Mouse (Mus musculus): ENCODE results near the gene Pknox1. TPM values are rescaled to one million over a fixed set of nuclear protein-coding genes. Genes with fewer than 3 reads are reported as not detected.

Pknox1 gene
- total RNA-seq, 2 experiments from 2014 or later = 16.4 to 17.5 TPM

GRCm38 (mm10) chr17:31642913-31643312 lies 78.4 kb downstream of the Pknox1 start:
- DNase-seq (ENCODE audit: low spot score in 2 of 2) = no peak

- DNase-seq (ENCODE audit: low spot score in 2 of 2) = no peak
Observed at GRCm38 (mm10) chr17:31646199-31647002, 81.9 kb downstream of the Pknox1 start.

- no peak for DNase-seq (ENCODE audit: low spot score in 2 of 2)
Observed at GRCm38 (mm10) chr17:31652152-31652551, 87.6 kb downstream of the Pknox1 start.

GRCm38 (mm10) chr17:31653277-31653676 lies 88.7 kb downstream of the Pknox1 start:
- DNase-seq (ENCODE audit: low spot score in 2 of 2) = no peak

- DNase-seq (ENCODE audit: low spot score in 2 of 2) = no peak
Observed at GRCm38 (mm10) chr17:31655366-31655765, 90.8 kb downstream of the Pknox1 start.

GRCm38 (mm10) chr17:31656682-31657081 lies 92.1 kb downstream of the Pknox1 start:
- no peak for DNase-seq (ENCODE audit: low spot score in 2 of 2)

Small RNA genes within 50 kb of the gene (microRNA-seq; reads per million reads assigned to microRNA genes)
- 0.20 to 0.22 reads per million in 2 experiments for gene Gm24970

Other genes with a start within 250 kb of the Pknox1 start
- 10 to 100 TPM; 34.0 to 38.9 TPM for gene Pde9a, start 178.5 kb upstream of the Pknox1 start, total RNA-seq (2021)
- 10 to 100 TPM; 26.3 to 28.8 TPM for gene Wdr4, start 44.8 kb upstream of the Pknox1 start, total RNA-seq (2021)
- 100 to 1,000 TPM; 294 to 312 TPM for gene Ndufv3, start 44.6 kb upstream of the Pknox1 start, total RNA-seq (2021)
- gene Cbs, start 72.5 kb downstream of the Pknox1 start, total RNA-seq (2021) = 10 to 100 TPM; 66.4 to 78.1 TPM
- 100 to 1,000 TPM; 143 to 153 TPM for gene U2af1, start 94.2 kb downstream of the Pknox1 start, total RNA-seq (2021)
- under 1 TPM; 0.57 to 0.80 TPM for gene Cryaa, start 113.1 kb downstream of the Pknox1 start, total RNA-seq (2021)

Measured in layer of hippocampus, postnatal 10 days (tissue).